Comparison of ENCODE assay signal across 12 mouse cellular contexts in genomic region chr9:90182636-90183421, GRCm38 (mm10). TPM values are rescaled to one million over a fixed set of nuclear protein-coding genes. Genes with fewer than 3 reads are reported as not detected.
A peak's percentile ranks its signal among the peaks of the same experiment; 100 is the strongest.
DNase-seq lines count a peak whose midpoint lies in the region; ATAC-seq and TF ChIP-seq lines count a peak whose summit lies in the region.
"Had no signal": no experiment of that assay in that cellular context is flagged by ENCODE, and none has a peak within 500 bp of the region (broad histone marks: within the 10 kb centered on the region; RNA-seq: fewer than 3 reads in every experiment).

No protein-coding gene starts in this region.

- H3K9ac ChIP-seq in heart, adult 2 months (ENCODE audit: low read depth, low read length): no peak overlapping the region; the same call in 1 of the 2 replicates
- no peak overlapping the region for H3K9ac ChIP-seq in midbrain, embryonic 11.5 days (ENCODE audit: low read length)
- H3K9ac ChIP-seq in midbrain, postnatal 0 days (replicated peaks; ENCODE audit: low read length, poor library complexity, severe bottlenecking): no peak overlapping the region
- H3K9ac ChIP-seq in intestine, embryonic 16.5 days (ENCODE audit: low read depth, low read length): no peak overlapping the region
- H3K9ac ChIP-seq in stomach, embryonic 15.5 days: no peak overlapping the region
- H3K9ac ChIP-seq: embryonic facial prominence, embryonic 12.5 days had no signal

- no peak for TF ChIP-seq EP300 in heart, adult 2 months (IDR thresholded peaks at IDR 0.05; ENCODE audit: insufficient read depth, low read depth, low read length)

- H3K9me3 ChIP-seq in midbrain, embryonic 11.5 days (ENCODE audit: control insufficient read depth, low read length): no peaks in the 10 kb centered on the region
- H3K9me3 ChIP-seq in midbrain, postnatal 0 days (ENCODE audit: low read length): no peaks in the 10 kb centered on the region
- H3K9me3 ChIP-seq in intestine, embryonic 16.5 days (ENCODE audit: control insufficient read depth, low read length): no peaks in the 10 kb centered on the region
- no peaks in the 10 kb centered on the region for H3K9me3 ChIP-seq in stomach, embryonic 15.5 days
- H3K9me3 ChIP-seq: embryonic facial prominence, embryonic 12.5 days had no signal

- 59% methylated on average over 18 of the region's 18 CpGs for WGBS in heart, adult 2 months
- 89% methylated on average over 18 of the region's 18 CpGs for WGBS in midbrain, embryonic 11.5 days
- WGBS in midbrain, postnatal 0 days: 82% methylated on average over 18 of the region's 18 CpGs
- 62% methylated on average over 18 of the region's 18 CpGs for WGBS in intestine, embryonic 16.5 days
- 45% methylated on average over 18 of the region's 18 CpGs for WGBS in stomach, embryonic 15.5 days

- no peak for TF ChIP-seq POLR2A in heart, adult 2 months (IDR thresholded peaks at IDR 0.05; ENCODE audit: insufficient read depth, low read depth, low read length)

- no peak for ATAC-seq in midbrain, embryonic 11.5 days (ENCODE audit: low FRiP score)
- no peak for ATAC-seq in midbrain, postnatal 0 days (ENCODE audit: low FRiP score)
- ATAC-seq in intestine, embryonic 16.5 days: peak; percentile 18; the same call in 1 of the 2 replicates
- no peak for ATAC-seq in stomach, embryonic 15.5 days (ENCODE audit: insufficient read depth, low FRiP score, low read depth)

- intact Hi-C loops in heart, adult 2 months (cut with DNase I): loop anchor here (2.0 kb wide), 1 partner anchor 18 kb away; no protein-coding TSS in a partner anchor

- peaks cover 17% of the 10 kb centered on the region for H3K4me1 ChIP-seq in heart, adult 2 months (ENCODE audit: control insufficient read depth, insufficient read depth, low read length)
- H3K4me1 ChIP-seq in midbrain, embryonic 11.5 days (ENCODE audit: control insufficient read depth, insufficient read depth, low read length): no peaks in the 10 kb centered on the region
- no peaks in the 10 kb centered on the region for H3K4me1 ChIP-seq in midbrain, postnatal 0 days (ENCODE audit: insufficient read depth, low read length)
- peaks cover 19% of the 10 kb centered on the region for H3K4me1 ChIP-seq in intestine, embryonic 16.5 days (ENCODE audit: control insufficient read depth, insufficient read depth, low read length)
- peaks cover 29% of the 10 kb centered on the region for H3K4me1 ChIP-seq in stomach, embryonic 15.5 days
- H3K4me1 ChIP-seq: embryonic facial prominence, embryonic 12.5 days had no signal

- no peaks in the 10 kb centered on the region for H3K36me3 ChIP-seq in heart, adult 2 months (ENCODE audit: control insufficient read depth, insufficient read depth, low read length)
- H3K36me3 ChIP-seq in midbrain, embryonic 11.5 days (ENCODE audit: control insufficient read depth, insufficient read depth, low read length): peaks cover 6% of the 10 kb centered on the region; the same call in 1 of the 2 replicates
- 0 out of 2 replicates have a peak, but pooled peaks cover 3% of the 10 kb centered on the region for H3K36me3 ChIP-seq in midbrain, postnatal 0 days (ENCODE audit: insufficient read depth, low read length)
- H3K36me3 ChIP-seq in intestine, embryonic 16.5 days (ENCODE audit: control insufficient read depth, insufficient read depth, low read length): no peaks in the 10 kb centered on the region
- H3K36me3 ChIP-seq in stomach, embryonic 15.5 days: no peaks in the 10 kb centered on the region

- peak overlapping the region; percentile 54 for H3K27ac ChIP-seq in heart, adult 2 months
- H3K27ac ChIP-seq in midbrain, embryonic 11.5 days (ENCODE audit: low read depth, low read length): no peak overlapping the region
- H3K27ac ChIP-seq in midbrain, postnatal 0 days (ENCODE audit: low read depth, low read length): no peak overlapping the region
- H3K27ac ChIP-seq in intestine, embryonic 16.5 days (ENCODE audit: low read length): peak overlapping the region; percentile 11
- H3K27ac ChIP-seq in stomach, embryonic 15.5 days: peak overlapping the region; percentile 74
- H3K27ac ChIP-seq: embryonic facial prominence, embryonic 12.5 days; left cerebral cortex, adult 2 months had no signal

- H3K4me2 ChIP-seq in midbrain, embryonic 11.5 days: no peak overlapping the region
- no peak overlapping the region for H3K4me2 ChIP-seq in midbrain, postnatal 0 days (ENCODE audit: low read depth, low read length, poor library complexity, severe bottlenecking)
- H3K4me2 ChIP-seq in intestine, embryonic 16.5 days (ENCODE audit: low read depth, low read length): no peak overlapping the region
- H3K4me2 ChIP-seq in stomach, embryonic 15.5 days: no peak overlapping the region
- H3K4me2 ChIP-seq: embryonic facial prominence, embryonic 12.5 days had no signal

- TF ChIP-seq CTCF in heart, adult 2 months (IDR thresholded peaks at IDR 0.05): no peak
- TF ChIP-seq CTCF in midbrain, postnatal 0 days (IDR thresholded peaks at IDR 0.05): no peak

- no peak overlapping the region for H3K4me3 ChIP-seq in heart, adult 2 months
- H3K4me3 ChIP-seq in midbrain, embryonic 11.5 days (ENCODE audit: low read depth, low read length): no peak overlapping the region
- H3K4me3 ChIP-seq in midbrain, postnatal 0 days (ENCODE audit: low read depth, low read length): no peak overlapping the region
- no peak overlapping the region for H3K4me3 ChIP-seq in intestine, embryonic 16.5 days (ENCODE audit: low read length)
- H3K4me3 ChIP-seq in stomach, embryonic 15.5 days (replicated peaks): no peak overlapping the region
- H3K4me3 ChIP-seq: embryonic facial prominence, embryonic 12.5 days; left cerebral cortex, adult 2 months had no signal

- DNase-seq in heart, adult 2 months: peak in 1 of 2 experiments; percentile 48
- DNase-seq in heart, adult 9 months (ENCODE audit: low spot score in 2 of 2): no peak
- peak; percentile 62 for DNase-seq in midbrain, embryonic 11.5 days (ENCODE audit: low spot score, missing footprints)
- DNase-seq in midbrain, postnatal 0 days (ENCODE audit: low spot score): no peak
- DNase-seq in ovary, postnatal 10 days (ENCODE audit: low spot score): no peak
- DNase-seq in kidney, adult 18-20 months: no peak
- DNase-seq: cerebellum, postnatal 25 days had no signal

- no peaks in the 10 kb centered on the region for H3K27me3 ChIP-seq in heart, adult 2 months (ENCODE audit: control insufficient read depth, insufficient read depth, low read length)
- no peaks in the 10 kb centered on the region for H3K27me3 ChIP-seq in midbrain, embryonic 11.5 days (ENCODE audit: control insufficient read depth, insufficient read depth, low read length)
- H3K27me3 ChIP-seq in midbrain, postnatal 0 days (ENCODE audit: insufficient read depth, low read length): no peaks in the 10 kb centered on the region
- H3K27me3 ChIP-seq in intestine, embryonic 16.5 days (replicated peaks; ENCODE audit: control insufficient read depth, insufficient read depth, low read length): no peaks in the 10 kb centered on the region
- H3K27me3 ChIP-seq in stomach, embryonic 15.5 days (replicated peaks): no peaks in the 10 kb centered on the region
- H3K27me3 ChIP-seq: embryonic facial prominence, embryonic 12.5 days had no signal

- no peaks in the 10 kb centered on the region for H3K79me2 ChIP-seq in heart, adult 2 months (replicated peaks; ENCODE audit: control insufficient read depth, insufficient read depth, low read length)

RNA-seq across cellular contexts. Expression of gene Adamts7, which starts 20.0 kb away (rescaled TPM):
- 10 to 100 TPM; 11.8 to 14.5 TPM for total RNA-seq in heart, adult 2 months (2021)
- 36.3 and 56.3 TPM in 2 replicates for polyA plus RNA-seq in heart, adult 2 months (2012; rRNA removed)
- polyA plus RNA-seq in midbrain, embryonic 11.5 days (2014; fragmentation: Nextera tagmentation; extraction: Ambion mirVana): 11.4 and 11.5 TPM in 2 replicates
- total RNA-seq in midbrain, postnatal 0 days (2014; rRNA removed): 8.9 and 12.5 TPM in 2 replicates
- polyA plus RNA-seq in midbrain, postnatal 0 days (2015; fragmentation: Nextera tagmentation; extraction: Ambion mirVana): 2.5 and 3.1 TPM in 2 replicates
- polyA plus RNA-seq in intestine, embryonic 16.5 days (2015; fragmentation: Nextera tagmentation; extraction: Ambion mirVana): 11.7 TPM in 2 replicates
- polyA plus RNA-seq in stomach, embryonic 15.5 days (2015; fragmentation: Nextera tagmentation; extraction: Ambion mirVana): 13.1 and 15.5 TPM in 2 replicates
- total RNA-seq: megakaryocyte progenitor cell, adult 5-6 weeks had no signal

Comparison
In these comparisons a context has a peak if more than half of its experiments do, and no peak if none do; other contexts are left out.
1. H3K27ac ChIP-seq: peak in heart, adult 2 months (single experiment), intestine, embryonic 16.5 days (single experiment) and stomach, embryonic 15.5 days (single experiment); none in midbrain, embryonic 11.5 days (single experiment) and midbrain, postnatal 0 days (single experiment).